Mouse (Mus musculus) heart, postnatal 0 days (tissue): ENCODE data around the gene Flot1.

Source experiments
- CTCF ChIP-seq: IDR thresholded peaks from 2 replicates; pipeline ENCODE4 v1.5.1; 2016; ENCODE audit warnings: antibody characterized with exemption, control low read depth, low read depth
- EP300 ChIP-seq: IDR thresholded peaks from 2 replicates; pipeline ENCODE4 v1.6.1; 2016; ENCODE audit warnings: antibody characterized with exemption, low read depth

DNA sequence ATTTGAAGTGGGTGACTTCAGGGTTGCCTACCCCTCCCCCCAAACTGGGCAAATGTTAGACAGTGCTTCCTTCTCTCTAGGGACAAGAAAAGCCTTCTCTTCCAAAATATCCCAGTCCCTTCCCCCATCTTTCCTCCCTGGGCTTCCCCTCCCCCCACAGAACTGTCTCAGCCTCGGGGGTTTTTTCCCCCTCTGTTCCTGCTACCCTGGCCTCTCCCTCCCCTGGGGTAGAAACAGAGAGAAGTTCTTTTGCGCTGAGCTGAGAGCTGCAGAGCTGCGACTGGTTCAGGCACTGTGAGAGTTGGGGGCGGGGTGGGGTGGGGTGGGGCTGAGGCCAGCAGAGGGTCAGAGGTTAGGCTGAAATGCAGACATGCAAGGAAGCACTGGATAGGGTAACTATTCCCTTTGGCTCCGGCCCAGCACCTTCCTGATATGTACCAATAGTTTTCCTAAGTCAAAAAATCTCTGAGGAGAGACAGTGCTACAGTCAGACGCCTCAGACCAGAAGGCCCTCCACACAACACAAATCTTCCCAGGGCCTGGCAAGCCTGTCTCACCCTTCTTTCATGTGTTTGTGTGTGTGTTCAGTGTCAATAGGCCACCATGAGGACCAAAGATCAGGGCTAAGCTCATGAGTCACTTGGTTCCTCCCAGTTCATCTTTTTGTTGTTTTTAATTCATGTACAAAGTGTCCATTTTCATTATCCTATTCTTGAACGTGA lies 46.5 kb downstream of the Flot1 start:
- TF ChIP-seq EP300 (no peak), CTCF (no peak)
